Comparison of ENCODE assay signal across 16 mouse cellular contexts in the genomic region with DNA sequence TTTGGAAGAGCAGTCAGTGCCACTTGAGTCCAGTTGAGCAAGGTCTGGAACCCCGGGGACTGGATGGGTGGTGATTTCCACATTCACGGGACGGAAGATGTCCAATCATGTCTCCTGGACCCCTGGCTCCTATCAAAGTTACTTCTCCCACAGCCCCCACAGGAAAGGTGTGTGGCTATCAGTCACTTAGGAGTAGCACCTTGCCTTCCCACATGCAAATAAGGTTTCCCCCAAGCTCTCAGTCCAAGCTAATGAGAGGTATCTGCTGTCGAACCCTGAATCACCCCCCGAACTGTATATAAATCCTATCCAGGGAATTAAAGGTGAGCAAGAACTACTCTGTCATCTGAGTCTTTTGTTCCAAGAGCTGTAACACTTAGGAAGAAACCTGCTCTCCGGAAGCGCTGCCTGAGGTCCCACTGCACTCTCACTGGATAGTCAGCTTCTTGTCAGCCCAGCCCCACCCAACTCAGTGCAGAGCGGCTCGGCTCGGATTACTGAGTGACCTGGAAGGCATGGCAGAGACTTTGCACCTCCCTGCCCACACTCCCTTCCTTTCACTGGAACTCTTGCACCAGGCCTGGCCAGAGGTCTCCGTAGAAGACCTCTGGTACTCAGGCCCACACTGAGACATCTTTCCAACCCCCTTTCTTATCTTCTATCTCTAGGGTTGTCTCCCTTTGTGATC. TPM values are rescaled to one million over a fixed set of nuclear protein-coding genes. Genes with fewer than 3 reads are reported as not detected.
DNase-seq lines count a peak whose midpoint lies in the region; ATAC-seq and TF ChIP-seq lines count a peak whose summit lies in the region.
"Had no signal": no experiment of that assay in that cellular context is flagged by ENCODE, and none has a peak within 500 bp of the region (broad histone marks: within the 10 kb centered on the region; RNA-seq: fewer than 3 reads in every experiment).

No protein-coding gene starts in this region.

- no peak overlapping the region for H3K4me3 ChIP-seq in lung, embryonic 14.5 days (ENCODE audit: low read depth, low read length)
- no peak overlapping the region for H3K4me3 ChIP-seq in embryonic facial prominence, embryonic 14.5 days (ENCODE audit: low read depth, low read length)
- H3K4me3 ChIP-seq: liver, embryonic 15.5 days had no signal

- intact Hi-C loops in heart, postnatal 14 days (cut with DNase I): no loop called here

- no peak overlapping the region for H3K9ac ChIP-seq in lung, embryonic 14.5 days
- no peak overlapping the region for H3K9ac ChIP-seq in embryonic facial prominence, embryonic 14.5 days (ENCODE audit: low read depth, low read length)
- H3K9ac ChIP-seq: liver, embryonic 15.5 days had no signal

- no peak for ATAC-seq in lung, embryonic 14.5 days (ENCODE audit: insufficient read depth)
- no peak for ATAC-seq in embryonic facial prominence, embryonic 14.5 days (ENCODE audit: low read depth)
- ATAC-seq: CD4-positive, CD25-positive, alpha-beta regulatory T cell, adult 4 months had no signal

- no peak overlapping the region for H3K4me2 ChIP-seq in lung, embryonic 14.5 days
- no peak overlapping the region for H3K4me2 ChIP-seq in embryonic facial prominence, embryonic 14.5 days (ENCODE audit: low read depth, low read length)
- H3K4me2 ChIP-seq: liver, embryonic 15.5 days had no signal

- 46% methylated on average over 11 of the region's 11 CpGs for WGBS in lung, embryonic 14.5 days
- 55% methylated on average over 11 of the region's 11 CpGs for WGBS in embryonic facial prominence, embryonic 14.5 days

- H3K27me3 ChIP-seq in lung, embryonic 14.5 days (ENCODE audit: insufficient read depth, low read length): no peaks in the 10 kb centered on the region
- no peaks in the 10 kb centered on the region for H3K27me3 ChIP-seq in embryonic facial prominence, embryonic 14.5 days (replicated peaks; ENCODE audit: control insufficient read depth, insufficient read depth, low read length)
- H3K27me3 ChIP-seq: liver, embryonic 15.5 days had no signal

- no peaks in the 10 kb centered on the region; the same call in 1 of the 2 replicates for H3K9me3 ChIP-seq in lung, embryonic 14.5 days (ENCODE audit: low read depth, low read length)
- H3K9me3 ChIP-seq in embryonic facial prominence, embryonic 14.5 days (ENCODE audit: control insufficient read depth, low read length): peaks cover 5% of the 10 kb centered on the region
- H3K9me3 ChIP-seq: liver, embryonic 15.5 days had no signal

- no peaks in the 10 kb centered on the region for H3K4me1 ChIP-seq in lung, embryonic 14.5 days (ENCODE audit: insufficient read depth)
- H3K4me1 ChIP-seq in embryonic facial prominence, embryonic 14.5 days (ENCODE audit: control insufficient read depth, insufficient read depth, low read length): no peaks in the 10 kb centered on the region
- H3K4me1 ChIP-seq: liver, embryonic 15.5 days had no signal

- no peak overlapping the region for H3K27ac ChIP-seq in lung, embryonic 14.5 days (ENCODE audit: low read depth)
- no peak overlapping the region for H3K27ac ChIP-seq in embryonic facial prominence, embryonic 14.5 days (replicated peaks; ENCODE audit: low read depth, low read length)
- H3K27ac ChIP-seq: liver, embryonic 15.5 days had no signal

- no peak for TF ChIP-seq CTCF in lung, embryonic 14.5 days (IDR thresholded peaks at IDR 0.05; ENCODE audit: low read depth)

- no peaks in the 10 kb centered on the region for H3K36me3 ChIP-seq in lung, embryonic 14.5 days (ENCODE audit: insufficient read depth)
- H3K36me3 ChIP-seq in embryonic facial prominence, embryonic 14.5 days (ENCODE audit: control insufficient read depth, insufficient read depth, low read length): no peaks in the 10 kb centered on the region
- H3K36me3 ChIP-seq: liver, embryonic 15.5 days had no signal

- peak; percentile 28 for DNase-seq in lung, embryonic 14.5 days
- no peak for DNase-seq in lung, postnatal 25 days (ENCODE audit: low spot score)
- DNase-seq in embryonic facial prominence, embryonic 14.5 days (ENCODE audit: low spot score): peak; percentile 22
- DNase-seq in kidney, postnatal 14 days: peak; percentile 12
- peak; percentile 66 for DNase-seq in yolk sac, embryonic 10.5 days (ENCODE audit: low spot score)
- no peak for DNase-seq in heart, postnatal 14 days
- DNase-seq in urinary bladder, adult 2 months (ENCODE audit: low spot score): no peak
- no peak for DNase-seq in urinary bladder, postnatal 10 days (ENCODE audit: low spot score)
- DNase-seq: adrenal gland, adult 8-10 months; cerebellum, postnatal 25 days; heart, adult 18-20 months; heart, postnatal 36 days; right cerebral cortex, adult 18-20 months; thymus, postnatal 25 days had no signal

RNA-seq across cellular contexts. Expression of gene Endod1, which starts 52.1 kb away (rescaled TPM):
- 18.9 and 20.6 TPM in 2 replicates for polyA plus RNA-seq in lung, embryonic 14.5 days (2014; fragmentation: Nextera tagmentation; extraction: Ambion mirVana)
- 23.3 and 23.6 TPM in 2 replicates for polyA plus RNA-seq in embryonic facial prominence, embryonic 14.5 days (2014; fragmentation: Nextera tagmentation; extraction: Ambion mirVana)
- total RNA-seq in heart, postnatal 14 days (2021): 10 to 100 TPM in 1 of 2 experiments, 1 to 10 TPM in 1; 9.4 to 11.4 TPM
- 40.2 and 44.1 TPM in 2 replicates for polyA plus RNA-seq in urinary bladder, adult 2 months (2012; rRNA removed)

Comparison
In these comparisons a context has a peak if more than half of its experiments do, and no peak if none do; other contexts are left out.
1. DNase-seq: peak in lung, embryonic 14.5 days (single experiment), embryonic facial prominence, embryonic 14.5 days (single experiment), kidney, postnatal 14 days (single experiment) and yolk sac, embryonic 10.5 days (single experiment); none in lung, postnatal 25 days (single experiment), heart, postnatal 14 days (0 of 2), urinary bladder, adult 2 months (single experiment) and urinary bladder, postnatal 10 days (single experiment).